Mouse (Mus musculus) stomach, embryonic 14.5 days (tissue): ENCODE data around the gene Ptprg. TPM values are rescaled to one million over a fixed set of nuclear protein-coding genes. Genes with fewer than 3 reads are reported as not detected.

Source experiments
- ATAC-seq: fragments of 200-750 bp; cut with Nextera tagmentation; 2 replicates; pipeline ENCODE4 v1.8.0; 2017; ENCODE audit warnings: low read depth, moderate TSS enrichment; ENCODE audit not compliant: insufficient number of reproducible peaks, insufficient read depth, low FRiP score
- H3K27ac ChIP-seq: fragments of 300-500 bp; sonication (generic); 2 replicates; pipeline ENCODE4 v1.5.1; 2014; ENCODE audit warnings: mild to moderate bottlenecking, low read length, moderate library complexity, mixed read lengths
- H3K27me3 ChIP-seq: fragments of 300-500 bp; sonication (generic); 2 replicates; pipeline ENCODE4 v1.6.1; 2014; ENCODE audit warnings: low read length, control low read depth, mixed read lengths; ENCODE audit not compliant: control insufficient read depth, insufficient read depth
- H3K36me3 ChIP-seq: fragments of 300-500 bp; sonication (generic); 2 replicates; pipeline ENCODE4 v1.6.1; 2014; ENCODE audit warnings: mild to moderate bottlenecking, control low read depth, low read length, moderate library complexity, mixed read lengths; ENCODE audit not compliant: control insufficient read depth, insufficient read depth
- H3K4me1 ChIP-seq: fragments of 300-500 bp; sonication (generic); 2 replicates; pipeline ENCODE4 v1.6.1; 2014; ENCODE audit warnings: low read length, control low read depth, mixed read lengths; ENCODE audit not compliant: control insufficient read depth, insufficient read depth
- H3K4me2 ChIP-seq: fragments of 300-500 bp; sonication (generic); replicated peaks from 2 replicates; pipeline ENCODE4 v1.6.1; 2014; ENCODE audit warnings: low read depth, low read length, control low read depth
- H3K4me3 ChIP-seq: fragments of 300-500 bp; sonication (generic); 2 replicates; pipeline ENCODE4 v1.5.1; 2014; ENCODE audit warnings: low read depth, low read length, control low read depth
- H3K9ac ChIP-seq: fragments of 300-500 bp; sonication (generic); replicated peaks from 2 replicates; pipeline ENCODE4 v1.6.1; 2014; ENCODE audit warnings: low read depth, mild to moderate bottlenecking, control low read depth, low read length, moderate library complexity, mixed read lengths
- H3K9me3 ChIP-seq: fragments of 300-500 bp; sonication (generic); 2 replicates; pipeline ENCODE4 v1.6.1; 2016; ENCODE audit warnings: low read depth, low read length, control low read depth; ENCODE audit not compliant: control insufficient read depth
- WGBS: fragments of 180-500 bp; shearing (Covaris S2); extraction: QIAGEN DNeasy Blood & Tissue Kit; methylation state at CpG from one replicate; pipeline ENCODE4 v1.1.7; 2014; 5-methylcytosine and 5-hydroxymethylcytosine counted together
- polyA plus RNA-seq: library from polyadenylated mRNA; unstranded; fragments of >200 nt; fragmentation: Nextera tagmentation; extraction: Ambion mirVana; gene quantifications from 2 replicates; pipeline ENCODE4 v1.2.1, GENCODE M21; 2014

Gene Ptprg
- polyA plus RNA-seq, 1 experiment from 2014 or later: 31.3 TPM

GRCm38 (mm10) chr14:11883995-11884394 is 330.7 kb downstream of the Ptprg start:
- peaks cover 12% of the 10 kb centered on the region; the same call in 1 of the 2 replicates for H3K4me1 ChIP-seq
- no peak overlapping the region for H3K4me3 ChIP-seq
- no peak for ATAC-seq
- H3K4me2 ChIP-seq: no peak overlapping the region
- H3K27ac ChIP-seq: no peak overlapping the region
- H3K9me3 ChIP-seq: no peaks in the 10 kb centered on the region
- H3K36me3 ChIP-seq: no peaks in the 10 kb centered on the region
- 49% methylated on average over 5 of the region's 5 CpGs for WGBS
- H3K9ac ChIP-seq: no peak overlapping the region
- H3K27me3 ChIP-seq: no peaks in the 10 kb centered on the region

- H3K4me1 ChIP-seq: peaks cover 12% of the 10 kb centered on the region; the same call in 1 of the 2 replicates
- WGBS: 67% methylated on average over 3 of the region's 3 CpGs
These were observed 333.1 kb downstream of the Ptprg start for GRCm38 (mm10) chr14:11886417-11886816.

GRCm38 (mm10) chr14:11890890-11891289 is 337.6 kb downstream of the Ptprg start:
- H3K9me3 ChIP-seq: no peaks in the 10 kb centered on the region
- no peak overlapping the region for H3K4me3 ChIP-seq
- H3K27ac ChIP-seq: no peak overlapping the region
- H3K36me3 ChIP-seq: no peaks in the 10 kb centered on the region
- no peaks in the 10 kb centered on the region for H3K4me1 ChIP-seq
- 52% methylated on average over 3 of the region's 3 CpGs for WGBS
- H3K27me3 ChIP-seq: no peaks in the 10 kb centered on the region
- no peak for ATAC-seq
- H3K4me2 ChIP-seq: no peak overlapping the region
- no peak overlapping the region for H3K9ac ChIP-seq

More at GRCm38 (mm10) chr14:11886417-11886816, 333.1 kb downstream of the Ptprg start:
- no peak overlapping the region for H3K4me3 ChIP-seq
- ATAC-seq: no peak
- no peak overlapping the region for H3K9ac ChIP-seq
- no peaks in the 10 kb centered on the region for H3K27me3 ChIP-seq
- H3K4me2 ChIP-seq: no peak overlapping the region
- no peaks in the 10 kb centered on the region for H3K9me3 ChIP-seq
- H3K27ac ChIP-seq: no peak overlapping the region
- no peaks in the 10 kb centered on the region for H3K36me3 ChIP-seq

DNA sequence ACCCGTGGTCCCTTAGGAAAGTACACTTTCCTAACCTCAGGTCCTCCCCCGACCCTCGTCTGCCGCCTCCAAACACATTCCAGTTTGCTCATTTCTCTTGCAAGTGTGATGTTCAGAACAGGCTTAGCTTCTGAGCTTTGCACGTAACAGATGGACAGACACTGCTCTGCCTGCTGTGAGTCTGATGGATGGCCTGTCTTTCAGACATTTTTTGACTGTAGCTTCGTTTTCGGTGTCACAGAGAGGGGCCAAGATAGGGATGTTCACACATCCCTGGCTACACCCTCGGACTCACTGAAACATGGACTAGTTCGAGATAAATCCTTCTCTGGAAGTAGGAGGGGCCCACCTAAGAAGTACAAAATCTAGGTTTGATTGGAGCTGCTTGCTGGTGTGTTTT is 339.3 kb downstream of the Ptprg start:
- Histone ChIP-seq H3K9ac (no peak overlapping the region), H3K27me3 (no peaks in the 10 kb centered on the region), H3K4me1 (no peaks in the 10 kb centered on the region), H3K27ac (no peak overlapping the region), H3K4me3 (no peak overlapping the region), H3K36me3 (no peaks in the 10 kb centered on the region), H3K4me2 (no peak overlapping the region), H3K9me3 (no peaks in the 10 kb centered on the region)
- WGBS: 35% methylated on average over 9 of the region's 9 CpGs
- no peak for ATAC-seq

DNA sequence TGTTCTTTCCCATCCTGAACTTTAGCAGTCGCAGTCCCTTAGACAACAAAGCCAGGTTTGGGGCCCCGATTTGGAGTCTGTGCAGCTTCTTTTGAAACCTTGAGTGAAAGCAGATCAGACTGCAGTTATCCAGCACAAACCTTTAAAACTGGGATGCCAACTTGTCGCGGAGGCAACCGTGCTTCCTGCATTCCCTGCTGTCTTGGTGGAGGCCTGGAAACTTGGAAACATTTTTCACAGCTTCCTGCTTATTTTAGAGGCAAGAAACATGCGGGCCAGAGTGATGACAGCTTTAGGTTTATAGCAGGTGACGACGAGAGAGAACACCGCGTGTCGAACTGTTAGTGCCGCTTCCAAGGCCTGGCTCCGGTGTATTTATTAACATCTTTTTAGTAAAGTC is 342.2 kb downstream of the Ptprg start:
- ATAC-seq: no peak
- Histone ChIP-seq H3K9ac (no peak overlapping the region), H3K9me3 (no peaks in the 10 kb centered on the region)

DNA sequence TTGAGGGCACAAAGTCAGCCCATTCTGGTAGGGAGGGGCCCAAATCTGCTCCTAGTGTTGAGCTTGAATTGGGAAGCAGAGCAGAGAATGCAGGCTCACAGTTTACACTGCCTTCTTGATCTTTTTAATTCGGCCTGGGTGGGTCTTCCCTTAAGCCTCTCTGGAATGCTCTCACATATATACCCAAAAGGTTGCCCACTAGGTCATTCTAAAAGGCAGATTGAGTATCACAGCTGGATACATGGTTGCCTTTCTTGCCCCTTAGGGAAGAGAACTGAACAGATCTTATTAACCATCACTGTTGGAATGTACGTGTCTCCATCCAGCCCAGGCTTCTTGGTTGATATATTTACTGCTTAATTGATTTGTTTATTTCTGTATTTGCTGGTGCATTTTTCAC is 349.5 kb downstream of the Ptprg start:
- Histone ChIP-seq H3K9ac (no peak overlapping the region), H3K4me3 (no peak overlapping the region), H3K27ac (no peak overlapping the region), H3K4me2 (no peak overlapping the region), H3K27me3 (no peaks in the 10 kb centered on the region), H3K36me3 (no peaks in the 10 kb centered on the region), H3K9me3 (no peaks in the 10 kb centered on the region), H3K4me1 (no peaks in the 10 kb centered on the region)
- ATAC-seq: no peak
- 52% methylated on average over 2 of the region's 2 CpGs for WGBS

More for the DNA sequence above, 342.2 kb downstream of the Ptprg start:
- H3K36me3 ChIP-seq: no peaks in the 10 kb centered on the region
- 54% methylated on average over 13 of the region's 13 CpGs for WGBS
- H3K27me3 ChIP-seq: no peaks in the 10 kb centered on the region
- no peak overlapping the region for H3K4me2 ChIP-seq
- H3K27ac ChIP-seq: no peak overlapping the region
- no peaks in the 10 kb centered on the region for H3K4me1 ChIP-seq
- no peak overlapping the region for H3K4me3 ChIP-seq

GRCm38 (mm10) chr14:11906130-11906675 is 352.9 kb downstream of the Ptprg start:
- no peak overlapping the region for H3K4me2 ChIP-seq
- no peak for ATAC-seq
- 83% methylated on average over 5 of the region's 5 CpGs for WGBS
- no peaks in the 10 kb centered on the region for H3K27me3 ChIP-seq
- H3K9me3 ChIP-seq: no peaks in the 10 kb centered on the region
- no peaks in the 10 kb centered on the region for H3K36me3 ChIP-seq
- H3K4me1 ChIP-seq: no peaks in the 10 kb centered on the region
- H3K27ac ChIP-seq: no peak overlapping the region
- no peak overlapping the region for H3K4me3 ChIP-seq
- H3K9ac ChIP-seq: no peak overlapping the region

- WGBS: 85% methylated on average over 1 of the region's 1 CpGs
These were observed 358.9 kb downstream of the Ptprg start for GRCm38 (mm10) chr14:11912253-11912652.

DNA sequence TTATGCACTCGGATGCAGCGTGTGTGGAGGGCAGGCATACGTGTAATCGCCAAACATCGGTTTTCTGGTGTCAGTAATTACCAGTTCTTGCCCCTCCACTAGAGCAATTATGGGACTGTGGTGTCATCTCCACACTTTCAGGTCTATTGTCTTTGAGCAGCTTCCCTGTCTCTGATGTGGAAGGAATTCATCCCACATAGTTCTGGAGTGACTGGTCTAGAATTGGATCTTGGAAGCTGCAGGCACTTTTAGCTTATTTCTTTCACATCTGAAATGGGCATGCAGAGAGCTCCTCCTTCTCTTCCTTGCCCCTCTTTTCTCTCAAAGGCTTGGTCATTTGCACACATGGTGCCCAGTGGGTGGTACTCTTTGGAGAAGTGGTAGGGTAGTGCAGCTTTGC is 363.9 kb downstream of the Ptprg start:
- Histone ChIP-seq H3K9ac (no peak overlapping the region), H3K27ac (no peak overlapping the region), H3K4me3 (no peak overlapping the region), H3K4me2 (no peak overlapping the region), H3K36me3 (no peaks in the 10 kb centered on the region), H3K27me3 (no peaks in the 10 kb centered on the region), H3K9me3 (no peaks in the 10 kb centered on the region), H3K4me1 (no peaks in the 10 kb centered on the region)
- ATAC-seq: no peak
- 89% methylated on average over 5 of the region's 5 CpGs for WGBS

More at GRCm38 (mm10) chr14:11912253-11912652, 358.9 kb downstream of the Ptprg start:
- no peaks in the 10 kb centered on the region for H3K9me3 ChIP-seq
- no peaks in the 10 kb centered on the region for H3K36me3 ChIP-seq
- no peaks in the 10 kb centered on the region for H3K4me1 ChIP-seq
- H3K4me2 ChIP-seq: no peak overlapping the region
- H3K9ac ChIP-seq: no peak overlapping the region
- ATAC-seq: no peak
- H3K27me3 ChIP-seq: no peaks in the 10 kb centered on the region
- no peak overlapping the region for H3K4me3 ChIP-seq
- no peak overlapping the region for H3K27ac ChIP-seq
